Mouse (Mus musculus) testis, adult 2 months (tissue): ENCODE measurements around the gene Limk1.

Source experiments
- CTCF ChIP-seq: fragments of 200-500 bp; IDR thresholded peaks from 2 replicates; pipeline ENCODE4 v1.5.1; 2012; ENCODE audit warnings: low read depth, mild to moderate bottlenecking, inconsistent platforms, low read length, moderate library complexity; ENCODE audit not compliant: control insufficient read depth, insufficient read depth, insufficient replicate concordance
- POLR2A ChIP-seq: fragments of 200-500 bp; IDR thresholded peaks from 2 replicates; pipeline ENCODE4 v1.6.1; 2012; ENCODE audit warnings: low read depth, mild to moderate bottlenecking, inconsistent platforms, low read length, moderate library complexity; ENCODE audit not compliant: control insufficient read depth

- no peak for TF ChIP-seq POLR2A
- TF ChIP-seq CTCF: no peak
Measured at GRCm38 (mm10) chr5:134640371-134640770, 48.0 kb downstream of the Limk1 start.
